Mouse (Mus musculus) monocyte, adult 5-6 weeks (primary cell): ENCODE data around the gene Caln1. TPM values are rescaled to one million over a fixed set of nuclear protein-coding genes. Genes with fewer than 3 reads are reported as not detected.
A peak's percentile ranks its signal among the peaks of the same experiment; 100 is the strongest.

Source experiments
- ATAC-seq: fragments of 153-309, 156-312 bp; replicated peaks from 2 replicates; pipeline ENCODE4 v1.8.0; 2017; ENCODE audit warnings: mild to moderate bottlenecking; ENCODE audit not compliant: low TSS enrichment, insufficient number of reproducible peaks, severe bottlenecking, poor library complexity, low FRiP score
- total RNA-seq: library from RNA; stranded (forward); fragments of 200-1000, 200-491, 200-594 nt; gene quantifications from 3 replicates; pipeline ENCODE4 v1.2.3, GENCODE M21; 2017

The Caln1 gene
- total RNA-seq, 1 experiment from 2014 or later = not detected

- ATAC-seq = peak; percentile 62
Observed at GRCm38 (mm10) chr5:130853371-130853770, 484.1 kb downstream of the Caln1 start.

DNA sequence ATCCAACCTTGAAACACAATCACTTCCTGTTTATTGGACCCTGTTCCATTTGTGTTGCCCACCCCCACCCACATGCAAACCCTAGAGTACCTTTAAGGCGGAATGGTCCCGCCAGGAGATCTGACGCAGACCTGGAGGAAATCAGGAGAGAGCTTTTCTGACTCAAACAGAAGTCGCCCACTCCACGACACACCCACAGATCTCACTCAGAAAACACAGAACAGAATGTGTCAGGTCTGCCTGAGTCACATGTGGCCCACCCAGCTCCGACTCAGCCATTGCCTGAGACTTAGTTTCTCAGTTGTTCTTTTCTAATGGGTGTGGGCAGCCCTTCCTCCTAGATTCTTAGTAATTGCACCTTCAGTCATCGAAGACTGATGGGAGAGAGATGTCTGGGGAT, 485.2 kb downstream of the Caln1 start:
- no peak for ATAC-seq

GRCm38 (mm10) chr5:130858148-130858547, 488.9 kb downstream of the Caln1 start:
- no peak for ATAC-seq

DNA sequence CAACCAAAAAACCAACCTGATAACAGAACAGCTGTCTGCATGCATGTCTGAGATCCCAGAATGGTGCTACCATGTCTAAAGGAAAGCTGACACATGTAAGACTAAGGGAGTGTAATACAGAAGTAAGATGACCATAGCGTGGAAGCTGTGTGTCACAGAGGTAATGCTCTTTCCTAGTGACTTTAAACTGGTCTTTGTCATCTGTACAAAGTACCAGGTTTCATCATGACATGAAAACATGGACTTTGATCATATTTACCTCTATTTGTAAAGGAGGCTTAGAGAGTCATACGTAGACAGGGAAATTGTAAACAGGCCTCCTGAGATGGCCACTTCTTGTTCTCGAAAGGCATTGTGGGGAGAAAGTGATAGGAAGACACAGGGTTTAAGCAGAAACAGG, 489.5 kb downstream of the Caln1 start:
- ATAC-seq = no peak

GRCm38 (mm10) chr5:130859736-130860135, 490.5 kb downstream of the Caln1 start:
- no peak for ATAC-seq

DNA sequence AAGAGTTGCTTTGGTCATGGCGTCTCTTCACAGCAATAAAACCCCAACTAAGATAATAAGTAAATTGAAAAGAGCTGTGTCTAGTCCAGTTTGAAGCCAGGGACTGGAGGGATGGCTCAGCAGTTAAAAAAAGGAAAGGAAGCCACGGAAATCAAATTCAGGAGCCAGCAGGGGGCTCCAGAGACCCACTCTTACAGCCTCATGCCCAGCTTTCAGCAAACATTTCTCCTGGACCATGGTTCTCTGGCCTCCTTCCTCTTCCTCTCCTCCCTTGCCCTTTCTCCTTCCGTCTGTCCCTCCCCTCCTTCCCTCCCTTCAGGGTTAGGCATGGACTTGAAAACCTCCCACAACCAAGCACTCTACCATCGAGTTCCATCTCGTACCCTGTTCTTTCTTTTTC, 493.0 kb downstream of the Caln1 start:
- ATAC-seq = no peak

GRCm38 (mm10) chr5:130869869-130870268, 500.6 kb downstream of the Caln1 start:
- no peak for ATAC-seq

DNA sequence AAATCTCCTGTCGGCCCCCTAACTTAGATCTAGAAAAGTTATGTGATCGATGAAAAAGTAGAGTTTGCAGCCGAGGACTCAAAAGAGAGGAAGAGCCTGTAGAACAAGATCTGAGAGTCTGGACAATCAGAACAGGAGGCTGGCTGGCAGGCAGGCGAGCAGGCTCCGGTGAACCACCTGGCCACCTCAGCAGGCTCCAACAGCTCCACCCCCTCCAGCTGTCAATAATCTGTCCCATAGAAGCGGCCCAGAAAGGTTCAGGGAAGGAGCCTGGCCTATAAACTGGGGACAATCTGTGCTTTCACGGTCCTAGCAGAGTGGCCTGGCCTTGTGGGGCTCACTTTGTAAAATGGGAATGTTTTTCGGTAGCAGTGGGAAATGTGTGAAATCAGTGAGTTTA, 501.8 kb downstream of the Caln1 start:
- ATAC-seq = no peak

DNA sequence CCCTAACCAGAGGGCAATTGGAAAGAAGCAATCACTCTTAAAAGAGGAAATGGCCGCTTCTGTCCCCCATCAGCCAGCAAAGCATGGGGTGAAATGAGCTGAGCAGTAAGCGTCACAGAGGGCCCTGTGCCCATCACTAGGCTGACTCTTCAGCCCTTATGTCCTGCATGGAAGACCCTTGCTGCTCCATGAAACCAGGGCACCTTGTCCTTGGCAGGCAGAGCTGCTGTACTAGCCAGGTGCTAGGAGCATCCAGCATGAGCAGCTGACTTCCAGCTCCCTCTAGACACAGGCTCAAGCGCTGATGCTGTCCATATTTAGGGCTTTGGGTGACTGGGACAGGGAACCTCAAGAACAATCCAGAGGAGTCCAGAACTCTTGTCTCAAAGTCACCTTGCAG, 506.1 kb downstream of the Caln1 start:
- ATAC-seq = no peak

- ATAC-seq = no peak
Observed at GRCm38 (mm10) chr5:130880331-130880730, 511.1 kb downstream of the Caln1 start.

DNA sequence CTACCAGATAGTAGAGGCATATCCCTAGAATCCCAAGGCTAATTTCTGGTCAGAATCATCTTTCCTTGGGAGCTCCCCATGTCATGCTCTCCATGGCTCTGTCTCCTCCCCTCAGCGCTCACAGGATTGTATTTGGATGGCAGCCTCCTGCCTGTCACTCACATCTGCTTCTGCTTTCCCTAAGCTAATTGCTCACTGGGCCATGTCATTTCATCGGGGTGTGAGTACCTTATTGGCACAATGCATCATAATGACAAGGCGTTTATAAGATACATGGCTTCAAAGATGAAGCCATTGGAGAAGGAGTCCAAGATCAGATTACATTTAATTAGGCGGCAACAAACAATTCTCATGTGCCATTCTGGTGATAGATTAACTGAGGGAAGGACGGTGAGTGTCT, 522.5 kb downstream of the Caln1 start:
- no peak for ATAC-seq

- no peak for ATAC-seq
Observed at GRCm38 (mm10) chr5:130895991-130896390, 526.7 kb downstream of the Caln1 start.

Other genes starting within 250 kb of the Caln1 start
- gene Kctd7, start 224.6 kb upstream of the Caln1 start, total RNA-seq = 0.95 to 4.5 TPM (median 1.5 TPM) in 3 replicates
- gene Rabgef1, start 197.7 kb upstream of the Caln1 start, total RNA-seq = 41.1 to 67.6 TPM (median 53.3 TPM) in 3 replicates
- 37.6 to 41.1 TPM (median 40.2 TPM) in 3 replicates for gene Tmem248, start 152.4 kb upstream of the Caln1 start, total RNA-seq
- 123 to 159 TPM (median 156 TPM) in 3 replicates for gene Sbds, start 113.9 kb upstream of the Caln1 start, total RNA-seq
- gene Tyw1, start 113.8 kb upstream of the Caln1 start, total RNA-seq = 16.3 to 34.8 TPM (median 16.7 TPM) in 3 replicates
- gene A330070K13Rik, start 15.2 kb downstream of the Caln1 start, total RNA-seq = not detected in 3 replicates